Mouse (Mus musculus): ENCODE results near the gene Spef2.

GRCm38 (mm10) chr15:9573361-9573760, 175.3 kb downstream of the Spef2 start:
- TF ChIP-seq CTCF (IDR thresholded peaks at IDR 0.05; ENCODE audit: control insufficient read depth, insufficient read depth, insufficient replicate concordance, low read depth, low read length) = no peak
- no peak for TF ChIP-seq POLR2A (IDR thresholded peaks at IDR 0.05; ENCODE audit: control insufficient read depth, low read depth, low read length)

Data from testis, adult 2 months (tissue).